Mouse (Mus musculus): Measurements from ENCODE around the gene Nox4.

Gene Nox4

GRCm38 (mm10) chr7:87411373-87411772 is 165.5 kb downstream of the Nox4 start:
- WGBS = 21% methylated on average over 4 of the region's 4 CpGs

GRCm38 (mm10) chr7:87413271-87413670 is 167.4 kb downstream of the Nox4 start:
- 64% methylated on average over 1 of the region's 1 CpGs for WGBS

Measured in cerebral cortex, adult 2 months (tissue).